Mouse (Mus musculus): Measurements from ENCODE around the gene Kcnc2.

DNA sequence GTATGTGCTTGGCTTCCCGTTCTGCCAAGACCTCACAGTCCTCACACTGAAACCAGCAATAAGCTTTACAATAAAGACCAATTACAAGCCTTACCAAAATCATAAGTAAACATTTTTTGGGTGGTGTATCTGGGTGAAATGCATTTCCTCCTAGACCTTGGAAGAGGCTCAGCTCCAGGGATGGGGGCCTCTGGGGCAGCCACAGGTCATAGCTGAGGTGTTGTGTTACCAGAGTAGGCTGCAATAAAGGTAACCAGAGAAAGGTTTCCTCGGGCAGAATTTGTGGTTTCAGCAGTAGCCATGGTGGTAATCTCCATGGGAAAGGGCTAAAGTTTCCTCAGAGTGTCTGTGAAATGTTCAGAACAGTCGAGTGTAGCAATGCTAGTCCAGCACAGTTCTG lies 97.4 kb downstream of the Kcnc2 start:
- TF ChIP-seq POLR2A (IDR thresholded peaks at IDR 0.05; ENCODE audit: insufficient read length, low read depth) (no peak), USF1 (IDR thresholded peaks at IDR 0.05; ENCODE audit: low read depth) (no peak), REST (IDR thresholded peaks at IDR 0.05; ENCODE audit: insufficient read depth, insufficient read length) (no peak), POLR2AphosphoS2 (IDR thresholded peaks at IDR 0.05; ENCODE audit: insufficient read length, low read depth) (no peak), TCF12 (IDR thresholded peaks at IDR 0.05; ENCODE audit: insufficient read depth, poor library complexity, severe bottlenecking) (no peak)
